ENCODE assay signal across 8 mouse cellular contexts in genomic region chr9:54980674-54981073, GRCm38 (mm10). TPM values are rescaled to one million over a fixed set of nuclear protein-coding genes. Genes with fewer than 3 reads are reported as not detected.
DNase-seq lines count a peak whose midpoint lies in the region; TF ChIP-seq lines count a peak whose summit lies in the region.

Gene Chrna5 (plus strand): TSS chr9:54980880.

- peaks cover 63% of the 10 kb centered on the region for H3K27me3 ChIP-seq in forebrain, embryonic 10.5 days (ENCODE audit: poor library complexity, severe bottlenecking)
- H3K27me3 ChIP-seq in limb, embryonic 10.5 days (ENCODE audit: low read depth, poor library complexity, severe bottlenecking): peaks cover 51% of the 10 kb centered on the region

- TF ChIP-seq POLR2A in lung, adult 2 months (IDR thresholded peaks at IDR 0.05; ENCODE audit: borderline replicate concordance, extremely low read depth, low read depth, low read length): no peak
- TF ChIP-seq POLR2A in olfactory bulb, adult 2 months (IDR thresholded peaks at IDR 0.05; ENCODE audit: insufficient read depth, low read depth, low read length): no peak

- H3K4me3 ChIP-seq in lung, adult 2 months (replicated peaks; ENCODE audit: extremely low read depth, low read depth, low read length): peak within 1 kb of the TSS; percentile 33
- peak within 1 kb of the TSS; percentile 70 for H3K4me3 ChIP-seq in forebrain, embryonic 10.5 days
- H3K4me3 ChIP-seq in limb, embryonic 10.5 days: peak within 1 kb of the TSS; percentile 75
- peak within 1 kb of the TSS; percentile 57 for H3K4me3 ChIP-seq in olfactory bulb, adult 2 months (ENCODE audit: insufficient read depth, low read depth, low read length)

- H3K27ac ChIP-seq in forebrain, embryonic 10.5 days: peak within 1 kb of the TSS; percentile 68; the same call in 1 of the 2 replicates
- peak within 1 kb of the TSS; percentile 70; the same call in 1 of the 2 replicates for H3K27ac ChIP-seq in limb, embryonic 10.5 days
- H3K27ac ChIP-seq in olfactory bulb, adult 2 months (ENCODE audit: insufficient read depth, low read depth, low read length): no peak within 1 kb of the TSS

- H3K36me3 ChIP-seq in forebrain, embryonic 10.5 days (replicated peaks): no peaks in the 10 kb centered on the region
- H3K36me3 ChIP-seq in limb, embryonic 10.5 days: no peaks in the 10 kb centered on the region

- no peak for TF ChIP-seq CTCF in lung, adult 2 months (IDR thresholded peaks at IDR 0.05; ENCODE audit: insufficient read depth, low read length)
- TF ChIP-seq CTCF in olfactory bulb, adult 2 months (IDR thresholded peaks at IDR 0.05; ENCODE audit: insufficient read depth, low read depth, low read length): no peak

- DNase-seq in lung, adult 2 months: no peak
- no peak for DNase-seq in lung, postnatal 36 days
- DNase-seq in forebrain, embryonic 10.5 days (ENCODE audit: extremely low spot score, low spot score): no peak
- DNase-seq in limb, embryonic 10.5 days (ENCODE audit: low spot score): no peak
- no peak for DNase-seq in urinary bladder, postnatal 25 days (ENCODE audit: low spot score)
- DNase-seq in adrenal gland, adult 2 months: no peak
- DNase-seq in adrenal gland, postnatal 25 days: no peak

- no peaks in the 10 kb centered on the region for H3K9me3 ChIP-seq in forebrain, embryonic 10.5 days
- H3K9me3 ChIP-seq in limb, embryonic 10.5 days (replicated peaks): no peaks in the 10 kb centered on the region

- 67% methylated on average over 8 of the region's 8 CpGs for WGBS in lung, adult 2 months
- 73% methylated on average over 8 of the region's 8 CpGs for WGBS in forebrain, embryonic 10.5 days
- WGBS in limb, embryonic 10.5 days: 74% methylated on average over 8 of the region's 8 CpGs
- WGBS in olfactory bulb, adult 2 months: 70% methylated on average over 8 of the region's 8 CpGs

- peaks cover 8% of the 10 kb centered on the region for H3K4me1 ChIP-seq in lung, adult 2 months (ENCODE audit: control insufficient read depth, insufficient read depth, low read length)
- peaks cover 19% of the 10 kb centered on the region for H3K4me1 ChIP-seq in forebrain, embryonic 10.5 days
- H3K4me1 ChIP-seq in limb, embryonic 10.5 days: peaks cover 17% of the 10 kb centered on the region
- H3K4me1 ChIP-seq in olfactory bulb, adult 2 months (ENCODE audit: control insufficient read depth, insufficient read depth, low read length): peaks cover 10% of the 10 kb centered on the region

RNA-seq across cellular contexts. Expression of gene Chrna5, which starts in this region (rescaled TPM):
- polyA plus RNA-seq in lung, adult 2 months (2012; rRNA removed): not detected in 2 replicates
- polyA plus RNA-seq in forebrain, embryonic 10.5 days (2016; fragmentation: Nextera tagmentation; extraction: Ambion mirVana): 0.42 TPM in 2 replicates
- 0.23 and 0.45 TPM in 2 replicates for polyA plus RNA-seq in limb, embryonic 10.5 days (2016; fragmentation: Nextera tagmentation; extraction: Ambion mirVana)
- polyA plus RNA-seq in olfactory bulb, adult 2 months (2012; ENCODE audit: insufficient read depth, insufficient read length, low replicate concordance, missing spikeins): not detected in 2 replicates
- total RNA-seq in adrenal gland, adult 2 months (2021): 1 to 10 TPM in 1 of 2 experiments, under 1 TPM in 1; 0.63 to 1.2 TPM
- 0.09 and 0.12 TPM in 2 replicates for polyA plus RNA-seq in adrenal gland, adult 2 months (2012; rRNA removed)
- total RNA-seq in adrenal gland, postnatal 25 days (2021): 0.86 and 0.88 TPM in 2 replicates
